Mouse (Mus musculus): ENCODE measurements at regions not wholly inside any gene's neighbourhood (a gene's known extent, or its start where the extent isn't known, plus 50 kb on each side); places are given as distances from the start of the nearest gene placed in this dataset.

GRCm38 (mm10) chr2:9650082-9650481, 231.0 kb upstream of the 4930412O13Rik start:
- no peak overlapping the region for H3K9ac ChIP-seq (ENCODE audit: low read depth, low read length)
- no peaks in the 10 kb centered on the region for H3K36me3 ChIP-seq (ENCODE audit: control insufficient read depth, insufficient read depth, low read length)
- TF ChIP-seq POLR2A (IDR thresholded peaks at IDR 0.05; ENCODE audit: insufficient read depth, low read depth, low read length): no peak
- H3K4me3 ChIP-seq: no peak overlapping the region
- no peaks in the 10 kb centered on the region for H3K4me1 ChIP-seq (ENCODE audit: control insufficient read depth, insufficient read depth, low read length)
- no peaks in the 10 kb centered on the region for H3K79me2 ChIP-seq (replicated peaks; ENCODE audit: control insufficient read depth, insufficient read depth, low read length)
- H3K27me3 ChIP-seq (ENCODE audit: control insufficient read depth, insufficient read depth, low read length): peaks cover 2% of the 10 kb centered on the region; the same call in 1 of the 2 replicates
- H3K27ac ChIP-seq: no peak overlapping the region
- intact Hi-C loops (cut with DNase I): no loop called here
- no peak for DNase-seq
- 94% methylated on average over 1 of the region's 1 CpGs for WGBS

- Histone ChIP-seq H3K79me2 (replicated peaks; ENCODE audit: control insufficient read depth, insufficient read depth, low read length) (no peaks in the 10 kb centered on the region), H3K4me3 (no peak overlapping the region), H3K36me3 (ENCODE audit: control insufficient read depth, insufficient read depth, low read length) (no peaks in the 10 kb centered on the region), H3K4me1 (ENCODE audit: control insufficient read depth, insufficient read depth, low read length) (no peaks in the 10 kb centered on the region), H3K9ac (ENCODE audit: low read depth, low read length) (no peak overlapping the region), H3K27me3 (ENCODE audit: control insufficient read depth, insufficient read depth, low read length) (no peaks in the 10 kb centered on the region), H3K27ac (no peak overlapping the region)
- intact Hi-C loops (cut with DNase I): no loop called here
- WGBS: 78% methylated on average over 4 of the region's 4 CpGs
- TF ChIP-seq EP300 (IDR thresholded peaks at IDR 0.05; ENCODE audit: insufficient read depth, low read depth, low read length): no peak
- TF ChIP-seq POLR2A (IDR thresholded peaks at IDR 0.05; ENCODE audit: insufficient read depth, low read depth, low read length): no peak
- TF ChIP-seq CTCF (IDR thresholded peaks at IDR 0.05): no peak
- DNase-seq: no peak
These were observed 222.2 kb upstream of the 4930412O13Rik start for GRCm38 (mm10) chr2:9658880-9659279.

- no peak overlapping the region for H3K27ac ChIP-seq
- intact Hi-C loops (cut with DNase I): no loop called here
- H3K79me2 ChIP-seq (replicated peaks; ENCODE audit: control insufficient read depth, insufficient read depth, low read length): no peaks in the 10 kb centered on the region
- no peaks in the 10 kb centered on the region for H3K36me3 ChIP-seq (ENCODE audit: control insufficient read depth, insufficient read depth, low read length)
- WGBS: 74% methylated on average over 4 of the region's 4 CpGs
- DNase-seq: no peak
- H3K27me3 ChIP-seq (ENCODE audit: control insufficient read depth, insufficient read depth, low read length): no peaks in the 10 kb centered on the region
- no peak overlapping the region for H3K9ac ChIP-seq (ENCODE audit: low read depth, low read length)
- no peak for TF ChIP-seq EP300 (IDR thresholded peaks at IDR 0.05; ENCODE audit: insufficient read depth, low read depth, low read length)
- no peak for TF ChIP-seq CTCF (IDR thresholded peaks at IDR 0.05)
- no peak for TF ChIP-seq POLR2A (IDR thresholded peaks at IDR 0.05; ENCODE audit: insufficient read depth, low read depth, low read length)
- no peak overlapping the region for H3K4me3 ChIP-seq
- H3K4me1 ChIP-seq (ENCODE audit: control insufficient read depth, insufficient read depth, low read length): no peaks in the 10 kb centered on the region
These were observed 211.4 kb upstream of the 4930412O13Rik start for GRCm38 (mm10) chr2:9669621-9670020.

- H3K27ac ChIP-seq: no peak overlapping the region
- H3K27me3 ChIP-seq (ENCODE audit: control insufficient read depth, insufficient read depth, low read length): no peaks in the 10 kb centered on the region
- TF ChIP-seq EP300 (IDR thresholded peaks at IDR 0.05; ENCODE audit: insufficient read depth, low read depth, low read length) (no peak), CTCF (IDR thresholded peaks at IDR 0.05) (no peak), POLR2A (IDR thresholded peaks at IDR 0.05; ENCODE audit: insufficient read depth, low read depth, low read length) (no peak)
- peaks cover 2% of the 10 kb centered on the region; the same call in 1 of the 2 replicates for H3K4me1 ChIP-seq (ENCODE audit: control insufficient read depth, insufficient read depth, low read length)
- WGBS: 19% methylated on average over 7 of the region's 7 CpGs
- H3K4me3 ChIP-seq: no peak overlapping the region
- no peak overlapping the region for H3K9ac ChIP-seq (ENCODE audit: low read depth, low read length)
- DNase-seq: peak; percentile 17 to 21
- H3K36me3 ChIP-seq (ENCODE audit: control insufficient read depth, insufficient read depth, low read length): no peaks in the 10 kb centered on the region
- H3K79me2 ChIP-seq (replicated peaks; ENCODE audit: control insufficient read depth, insufficient read depth, low read length): no peaks in the 10 kb centered on the region
- intact Hi-C loops (cut with DNase I): no loop called here
These were observed 199.3 kb upstream of the 4930412O13Rik start for GRCm38 (mm10) chr2:9681691-9682152.

GRCm38 (mm10) chr2:9683673-9684210, 197.3 kb upstream of the 4930412O13Rik start:
- H3K36me3 ChIP-seq (ENCODE audit: control insufficient read depth, insufficient read depth, low read length): no peaks in the 10 kb centered on the region
- H3K27ac ChIP-seq: no peak overlapping the region
- no peak overlapping the region for H3K4me3 ChIP-seq
- no peak overlapping the region for H3K9ac ChIP-seq (ENCODE audit: low read depth, low read length)
- H3K4me1 ChIP-seq (ENCODE audit: control insufficient read depth, insufficient read depth, low read length): peaks cover 2% of the 10 kb centered on the region; the same call in 1 of the 2 replicates
- WGBS: 94% methylated on average over 2 of the region's 2 CpGs
- TF ChIP-seq POLR2A (IDR thresholded peaks at IDR 0.05; ENCODE audit: insufficient read depth, low read depth, low read length): no peak
- no peak for TF ChIP-seq CTCF (IDR thresholded peaks at IDR 0.05)
- no peak for TF ChIP-seq EP300 (IDR thresholded peaks at IDR 0.05; ENCODE audit: insufficient read depth, low read depth, low read length)
- intact Hi-C loops (cut with DNase I): no loop called here
- DNase-seq: no peak
- H3K79me2 ChIP-seq (replicated peaks; ENCODE audit: control insufficient read depth, insufficient read depth, low read length): no peaks in the 10 kb centered on the region
- no peaks in the 10 kb centered on the region for H3K27me3 ChIP-seq (ENCODE audit: control insufficient read depth, insufficient read depth, low read length)

DNA sequence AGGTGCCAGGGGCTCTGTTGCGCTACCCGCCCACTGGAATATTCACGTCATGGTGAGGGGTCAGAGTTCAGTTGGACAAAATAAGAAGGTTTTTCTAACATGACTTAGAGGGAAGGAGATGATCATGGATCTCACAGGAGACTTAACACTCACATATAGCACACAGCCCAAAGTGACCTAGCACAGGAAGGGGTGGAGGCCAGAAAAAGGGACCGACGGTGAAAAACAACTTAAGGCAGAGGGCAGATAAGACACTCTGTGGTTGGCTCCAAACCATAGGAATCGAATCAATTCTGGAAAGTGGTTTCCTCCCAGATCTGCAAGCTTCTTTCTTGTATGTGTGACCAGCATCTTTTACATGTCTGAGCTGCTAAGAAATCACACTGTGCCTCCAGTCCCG, 192.9 kb upstream of the 4930412O13Rik start:
- Histone ChIP-seq H3K36me3 (ENCODE audit: control insufficient read depth, insufficient read depth, low read length) (no peaks in the 10 kb centered on the region), H3K4me1 (ENCODE audit: control insufficient read depth, insufficient read depth, low read length) (no peaks in the 10 kb centered on the region), H3K27me3 (ENCODE audit: control insufficient read depth, insufficient read depth, low read length) (no peaks in the 10 kb centered on the region), H3K27ac (no peak overlapping the region), H3K4me3 (no peak overlapping the region), H3K9ac (ENCODE audit: low read depth, low read length) (no peak overlapping the region), H3K79me2 (replicated peaks; ENCODE audit: control insufficient read depth, insufficient read depth, low read length) (no peaks in the 10 kb centered on the region)
- TF ChIP-seq EP300 (IDR thresholded peaks at IDR 0.05; ENCODE audit: insufficient read depth, low read depth, low read length) (no peak), POLR2A (IDR thresholded peaks at IDR 0.05; ENCODE audit: insufficient read depth, low read depth, low read length) (no peak), CTCF (IDR thresholded peaks at IDR 0.05) (no peak)
- 48% methylated on average over 7 of the region's 7 CpGs for WGBS
- DNase-seq: no peak
- intact Hi-C loops (cut with DNase I): no loop called here

Data from heart, adult 2 months (tissue).